Mouse (Mus musculus) cerebellum, adult 2 months (tissue): Measurements from ENCODE around the gene Scgb2b27.
"Not testable (repeated sequence)": the region's sequence is repeated elsewhere in the genome, so short reads cannot be mapped to it uniquely, and the experiment has no call there.

ENCODE experiments used
- CTCF ChIP-seq: fragments of 200-500 bp; IDR thresholded peaks from 2 replicates; pipeline ENCODE4 v1.5.1; 2011; ENCODE audit warnings: low read depth, mild to moderate bottlenecking, control low read depth, low read length, moderate library complexity, borderline replicate concordance; ENCODE audit not compliant: insufficient read depth
- POLR2A ChIP-seq: fragments of 200-500 bp; IDR thresholded peaks from 2 replicates; pipeline ENCODE4 v1.6.1; 2011; ENCODE audit warnings: low read length, control low read depth, borderline replicate concordance; ENCODE audit not compliant: insufficient read depth

- TF ChIP-seq POLR2A, CTCF: not testable (repeated sequence)
Measured at GRCm38 (mm10) chr7:34034579-34034978, 20.8 kb upstream of the Scgb2b27 start.
